Mouse (Mus musculus) kidney, embryonic 14.5 days (tissue): ENCODE results near the gene Dock8. TPM values are rescaled to one million over a fixed set of nuclear protein-coding genes. Genes with fewer than 3 reads are reported as not detected.

Experiments
- ATAC-seq: fragments of 200-750 bp; cut with Nextera tagmentation; 2 replicates; pipeline ENCODE4 v1.8.0; 2017; ENCODE audit warnings: moderate number of reproducible peaks, mild to moderate bottlenecking, moderate TSS enrichment, moderate library complexity; ENCODE audit not compliant: low FRiP score, low TSS enrichment
- H3K27ac ChIP-seq: fragments of 300-500 bp; sonication (generic); 2 replicates; pipeline ENCODE4 v1.5.1; 2014; ENCODE audit warnings: low read depth, mild to moderate bottlenecking, low read length, moderate library complexity, mixed read lengths
- H3K27me3 ChIP-seq: fragments of 300-500 bp; sonication (generic); 2 replicates; pipeline ENCODE4 v1.6.1; 2014; ENCODE audit warnings: mild to moderate bottlenecking, low read length; ENCODE audit not compliant: control insufficient read depth, insufficient read depth
- H3K36me3 ChIP-seq: fragments of 300-500 bp; sonication (generic); 2 replicates; pipeline ENCODE4 v1.6.1; 2014; ENCODE audit warnings: low read length, mixed read lengths; ENCODE audit not compliant: control insufficient read depth, insufficient read depth
- H3K4me1 ChIP-seq: fragments of 300-500 bp; sonication (generic); 2 replicates; pipeline ENCODE4 v1.6.1; 2014; ENCODE audit warnings: low read length, mixed read lengths; ENCODE audit not compliant: control insufficient read depth, insufficient read depth
- H3K4me2 ChIP-seq: fragments of 300-500 bp; sonication (generic); replicated peaks from 2 replicates; pipeline ENCODE4 v1.6.1; 2014; ENCODE audit warnings: low read depth, mild to moderate bottlenecking, low read length
- H3K4me3 ChIP-seq: fragments of 300-500 bp; sonication (generic); 2 replicates; pipeline ENCODE4 v1.5.1; 2014; ENCODE audit warnings: mild to moderate bottlenecking, low read length
- H3K9ac ChIP-seq: fragments of 300-500 bp; sonication (generic); 2 replicates; pipeline ENCODE4 v1.6.1; 2014; ENCODE audit warnings: low read depth, mild to moderate bottlenecking, low read length, moderate library complexity
- H3K9me3 ChIP-seq: fragments of 300-500 bp; sonication (generic); 2 replicates; pipeline ENCODE4 v1.6.1; 2016; ENCODE audit warnings: low read length; ENCODE audit not compliant: control insufficient read depth
- WGBS: fragments of 180-500 bp; shearing (Covaris S2); extraction: QIAGEN DNeasy Blood & Tissue Kit; methylation state at CpG from one replicate; pipeline ENCODE4 v1.1.7; 2014; 5-methylcytosine and 5-hydroxymethylcytosine counted together
- polyA plus RNA-seq: library from polyadenylated mRNA; unstranded; fragments of >200 nt; fragmentation: Nextera tagmentation; extraction: Ambion mirVana; gene quantifications from 2 replicates; pipeline ENCODE4 v1.2.1, GENCODE M21; 2014

Dock8 gene
- polyA plus RNA-seq, 1 experiment from 2014 or later: 4.9 TPM

GRCm38 (mm10) chr19:25186316-25186715, 187.0 kb downstream of the Dock8 start:
- no peak overlapping the region for H3K4me3 ChIP-seq
- peak; percentile 8; the same call in 1 of the 2 replicates for ATAC-seq
- no peak overlapping the region for H3K9ac ChIP-seq
- H3K27me3 ChIP-seq: no peaks in the 10 kb centered on the region
- no peak overlapping the region for H3K4me2 ChIP-seq
- 57% methylated on average over 5 of the region's 5 CpGs for WGBS
- peaks cover 25% of the 10 kb centered on the region; the same call in 1 of the 2 replicates for H3K4me1 ChIP-seq
- H3K36me3 ChIP-seq: no peaks in the 10 kb centered on the region
- H3K9me3 ChIP-seq: no peaks in the 10 kb centered on the region
- H3K27ac ChIP-seq: peak overlapping the region; percentile 18; the same call in 1 of the 2 replicates

- no peaks in the 10 kb centered on the region for H3K27me3 ChIP-seq
- WGBS: 57% methylated on average over 18 of the region's 18 CpGs
- H3K27ac ChIP-seq: no peak overlapping the region
- no peaks in the 10 kb centered on the region for H3K9me3 ChIP-seq
- no peaks in the 10 kb centered on the region for H3K36me3 ChIP-seq
- no peak overlapping the region for H3K4me3 ChIP-seq
- H3K9ac ChIP-seq: no peak overlapping the region
- H3K4me2 ChIP-seq: no peak overlapping the region
- ATAC-seq: peak; percentile 22; the same call in 1 of the 2 replicates
- peaks cover 25% of the 10 kb centered on the region; the same call in 1 of the 2 replicates for H3K4me1 ChIP-seq
Measured at GRCm38 (mm10) chr19:25187681-25188080, 188.3 kb downstream of the Dock8 start.

DNA sequence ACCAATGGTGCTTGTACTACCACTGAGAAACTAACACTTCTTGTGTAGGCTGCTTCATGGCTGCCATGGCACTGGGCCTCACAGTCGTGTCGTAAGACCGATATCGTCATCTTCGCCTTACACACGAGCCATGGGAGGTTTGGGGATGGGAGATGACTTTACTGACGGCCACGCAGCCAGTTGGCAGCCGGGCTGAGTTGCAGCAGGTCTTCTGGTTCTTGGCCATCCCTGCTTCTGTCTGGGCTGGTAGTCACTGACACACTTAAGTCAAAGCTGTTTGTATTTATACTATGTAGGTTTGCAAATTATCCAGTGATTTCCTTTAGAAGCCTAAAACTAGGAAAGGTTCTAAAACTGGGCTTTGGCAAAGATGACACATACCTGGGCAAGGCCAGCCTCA, 194.4 kb downstream of the Dock8 start:
- Histone ChIP-seq H3K4me1 (no peaks in the 10 kb centered on the region), H3K27me3 (no peaks in the 10 kb centered on the region), H3K36me3 (no peaks in the 10 kb centered on the region), H3K9ac (no peak overlapping the region), H3K27ac (no peak overlapping the region), H3K4me2 (no peak overlapping the region), H3K9me3 (no peaks in the 10 kb centered on the region), H3K4me3 (no peak overlapping the region)
- no peak for ATAC-seq
- WGBS: 94% methylated on average over 9 of the region's 9 CpGs

DNA sequence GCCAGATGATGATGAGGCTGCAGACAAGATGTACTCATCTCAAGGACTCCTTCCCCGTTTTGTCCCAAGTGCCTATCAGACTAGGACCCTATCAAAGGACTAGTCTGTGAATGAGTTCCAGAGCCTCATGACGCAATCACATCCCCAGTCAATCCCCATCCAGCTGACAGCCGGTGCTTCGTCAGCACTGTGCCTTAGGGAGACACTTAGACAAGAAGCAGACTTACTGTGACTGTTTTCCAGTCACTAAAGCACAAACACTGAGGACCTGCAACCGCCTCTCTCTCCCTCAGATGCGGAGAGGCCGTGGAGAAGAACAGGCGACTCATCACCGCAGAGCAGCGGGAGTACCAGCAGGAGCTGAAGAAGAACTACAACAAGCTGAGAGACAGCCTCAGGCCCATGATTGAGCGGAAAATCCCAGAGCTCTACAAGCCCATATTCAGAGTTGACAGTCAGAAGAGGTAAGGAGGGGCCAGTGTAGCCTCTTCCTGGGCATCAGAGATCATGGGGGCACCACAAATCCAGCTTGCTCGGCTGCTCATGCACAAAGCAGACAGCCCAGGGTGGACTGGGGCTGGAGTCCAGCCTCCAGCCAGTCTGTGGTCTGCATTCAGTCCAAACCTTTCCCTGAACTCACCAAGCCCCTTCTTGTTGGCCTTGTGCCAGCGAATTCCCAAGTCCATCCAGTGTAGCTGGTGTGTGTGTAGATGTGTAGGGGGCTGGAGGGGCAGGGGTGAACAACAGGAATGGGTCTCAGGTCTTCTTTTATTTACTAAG, 200.9 kb downstream of the Dock8 start:
- ATAC-seq: peak; percentile 82
- H3K4me3 ChIP-seq: no peak overlapping the region
- H3K36me3 ChIP-seq: no peaks in the 10 kb centered on the region
- WGBS: 63% methylated on average over 13 of the region's 13 CpGs
- no peaks in the 10 kb centered on the region for H3K27me3 ChIP-seq
- H3K4me1 ChIP-seq: peaks cover 15% of the 10 kb centered on the region; the same call in 1 of the 2 replicates
- H3K9me3 ChIP-seq: no peaks in the 10 kb centered on the region
- H3K4me2 ChIP-seq: no peak overlapping the region
- peak overlapping the region; percentile 60 for H3K27ac ChIP-seq
- no peak overlapping the region for H3K9ac ChIP-seq

DNA sequence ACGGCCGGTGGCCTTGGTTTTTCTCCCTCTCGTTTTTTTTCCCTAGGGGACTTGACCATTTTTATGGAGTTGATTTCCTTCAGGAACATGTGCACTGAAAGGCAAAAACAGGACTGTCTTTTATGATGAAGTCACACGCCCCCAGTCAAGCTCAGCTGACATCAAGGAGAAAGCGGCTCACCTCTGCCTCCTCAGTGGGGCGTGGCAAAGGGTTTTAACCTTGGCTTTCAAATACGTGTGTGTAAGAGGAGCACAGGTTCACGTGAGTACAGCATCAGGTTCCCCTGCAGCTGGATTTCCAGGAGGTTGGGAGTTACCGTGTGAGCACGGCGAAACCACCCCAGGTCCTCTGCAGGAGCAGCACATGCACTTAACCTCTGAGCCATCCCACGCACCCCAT, 203.7 kb downstream of the Dock8 start:
- 34% methylated on average over 12 of the region's 12 CpGs for WGBS
- no peak for ATAC-seq

GRCm38 (mm10) chr19:25206969-25207368, 207.6 kb downstream of the Dock8 start:
- no peaks in the 10 kb centered on the region for H3K36me3 ChIP-seq
- H3K4me2 ChIP-seq: no peak overlapping the region
- H3K9ac ChIP-seq: no peak overlapping the region
- no peaks in the 10 kb centered on the region for H3K27me3 ChIP-seq
- WGBS: 52% methylated on average over 12 of the region's 12 CpGs
- no peak for ATAC-seq
- no peak overlapping the region for H3K4me3 ChIP-seq
- peaks cover 17% of the 10 kb centered on the region for H3K4me1 ChIP-seq
- no peak overlapping the region for H3K27ac ChIP-seq
- no peaks in the 10 kb centered on the region for H3K9me3 ChIP-seq

More for the DNA sequence above, 203.7 kb downstream of the Dock8 start:
- Histone ChIP-seq H3K4me3 (no peak overlapping the region), H3K4me1 (peaks cover 22% of the 10 kb centered on the region), H3K27ac (no peak overlapping the region), H3K9me3 (no peaks in the 10 kb centered on the region), H3K36me3 (no peaks in the 10 kb centered on the region), H3K27me3 (no peaks in the 10 kb centered on the region), H3K4me2 (no peak overlapping the region), H3K9ac (no peak overlapping the region)

DNA sequence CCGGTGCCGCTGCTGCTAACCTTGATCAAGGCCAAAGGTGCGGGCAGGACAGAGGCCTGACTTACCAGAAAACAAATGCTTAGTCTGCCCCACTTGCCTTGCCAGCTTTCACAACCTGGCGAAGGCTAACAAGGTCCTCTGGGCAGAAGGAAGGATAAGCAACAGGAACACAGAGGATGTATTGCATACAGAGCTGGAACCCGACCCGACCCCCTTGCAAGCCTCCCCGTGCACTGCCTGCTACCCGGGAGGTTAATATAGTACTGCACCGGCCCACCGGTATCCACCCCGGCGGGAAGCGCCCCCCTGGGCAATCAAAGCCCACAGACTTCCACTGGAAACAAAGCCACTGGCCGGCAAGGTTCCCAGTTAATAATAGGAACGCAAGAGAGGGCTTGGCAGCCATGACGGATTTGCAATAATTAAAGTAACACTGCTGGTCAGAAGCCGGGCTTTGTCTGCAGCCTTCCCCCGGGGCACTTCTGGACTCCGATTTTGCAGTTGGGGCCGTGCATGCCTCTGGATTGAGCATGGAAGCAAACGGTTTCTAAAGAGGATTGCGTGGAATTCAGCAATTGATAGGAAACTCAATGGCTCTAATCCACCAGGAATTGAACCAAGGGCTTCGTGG, 208.5 kb downstream of the Dock8 start:
- WGBS: 14% methylated on average over 23 of the region's 23 CpGs
- Histone ChIP-seq H3K27ac (peak overlapping the region; percentile 7; the same call in 1 of the 2 replicates), H3K4me3 (no peak overlapping the region), H3K4me2 (peak overlapping the region; percentile 36), H3K36me3 (no peaks in the 10 kb centered on the region), H3K9ac (peak overlapping the region; percentile 31; the same call in 1 of the 2 replicates), H3K4me1 (peaks cover 17% of the 10 kb centered on the region), H3K9me3 (no peaks in the 10 kb centered on the region), H3K27me3 (no peaks in the 10 kb centered on the region)
- ATAC-seq: peak; percentile 50; the same call in 1 of the 2 replicates

DNA sequence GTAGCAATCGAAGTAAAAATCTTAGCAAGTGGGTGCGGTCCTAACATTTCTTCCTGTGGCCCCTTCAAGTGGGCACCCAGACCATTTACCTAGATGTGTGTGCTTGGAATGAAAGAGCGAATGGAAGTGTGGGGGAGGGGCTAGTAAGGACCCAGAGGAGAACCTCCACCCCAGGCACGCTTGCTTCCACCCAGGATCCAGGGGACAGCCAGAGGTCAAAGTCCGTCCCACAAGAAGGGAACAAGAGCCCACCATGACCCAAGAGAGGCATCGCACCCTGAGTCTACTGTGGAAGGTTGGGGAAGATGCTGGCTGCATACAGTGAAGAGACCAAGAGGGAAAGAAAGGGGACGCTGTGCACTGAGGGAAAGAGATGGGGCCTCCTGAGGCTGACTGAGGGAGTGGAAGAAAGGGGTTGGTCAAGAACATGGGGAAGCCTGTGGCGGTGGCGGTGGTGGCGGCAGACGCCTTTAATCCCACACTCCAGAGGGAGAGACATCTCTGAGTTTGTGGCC, 209.3 kb downstream of the Dock8 start:
- H3K27me3 ChIP-seq: no peaks in the 10 kb centered on the region
- no peak for ATAC-seq
- H3K4me3 ChIP-seq: no peak overlapping the region
- peaks cover 17% of the 10 kb centered on the region for H3K4me1 ChIP-seq
- no peak overlapping the region for H3K9ac ChIP-seq
- no peak overlapping the region; the same call in 1 of the 2 replicates for H3K27ac ChIP-seq
- WGBS: 79% methylated on average over 11 of the region's 11 CpGs
- H3K9me3 ChIP-seq: no peaks in the 10 kb centered on the region; the same call in 1 of the 2 replicates
- no peaks in the 10 kb centered on the region for H3K36me3 ChIP-seq
- no peak overlapping the region for H3K4me2 ChIP-seq

DNA sequence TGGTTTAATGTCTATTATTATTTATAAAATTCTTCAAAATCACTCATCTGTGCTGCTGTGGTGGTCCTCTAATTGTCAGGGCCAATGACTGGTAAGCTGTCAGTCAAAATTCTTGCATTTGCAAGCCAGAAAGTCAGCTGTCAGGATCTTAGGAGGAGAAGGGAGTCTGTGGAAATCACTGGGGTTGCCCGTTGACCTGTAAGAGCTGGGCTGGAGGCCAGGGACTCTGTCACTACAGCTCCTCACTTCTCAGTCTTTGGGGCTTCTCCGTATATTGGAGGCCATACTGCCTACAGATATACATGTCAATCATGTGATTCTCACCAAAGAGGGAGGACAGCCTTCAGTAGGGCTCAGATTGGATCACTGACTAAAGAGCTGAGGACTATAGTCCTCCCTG, 221.3 kb downstream of the Dock8 start:
- ATAC-seq: no peak
- Histone ChIP-seq H3K9me3 (no peaks in the 10 kb centered on the region), H3K4me3 (no peak overlapping the region), H3K36me3 (no peaks in the 10 kb centered on the region), H3K9ac (no peak overlapping the region), H3K27me3 (no peaks in the 10 kb centered on the region), H3K4me1 (0 out of 2 replicates have a peak, but pooled peaks cover 6% of the 10 kb centered on the region), H3K4me2 (no peak overlapping the region), H3K27ac (no peak overlapping the region)
- WGBS: 49% methylated on average over 2 of the region's 2 CpGs
